Mouse (Mus musculus) lung, embryonic 14.5 days (tissue): ENCODE measurements around the gene Nalcn. TPM values are rescaled to one million over a fixed set of nuclear protein-coding genes. Genes with fewer than 3 reads are reported as not detected.

Experiments used
- ATAC-seq: fragments of 200-750 bp; cut with Nextera tagmentation; 2 replicates; pipeline ENCODE4 v1.8.0; 2017; ENCODE audit warnings: mild to moderate bottlenecking, moderate TSS enrichment, moderate library complexity; ENCODE audit not compliant: insufficient read depth
- DNase-seq: peaks from one replicate; pipeline ENCODE4 v3.0.0-alpha.2; 2015
- H3K27ac ChIP-seq: fragments of 300-500 bp; sonication (generic); 2 replicates; pipeline ENCODE4 v1.5.1; 2014; ENCODE audit warnings: low read depth, mild to moderate bottlenecking, moderate library complexity
- H3K27me3 ChIP-seq: fragments of 300-500 bp; sonication (generic); 2 replicates; pipeline ENCODE4 v1.6.1; 2014; ENCODE audit warnings: low read length, control low read depth; ENCODE audit not compliant: insufficient read depth
- H3K36me3 ChIP-seq: fragments of 300-500 bp; sonication (generic); 2 replicates; pipeline ENCODE4 v1.6.1; 2014; ENCODE audit warnings: control low read depth; ENCODE audit not compliant: insufficient read depth
- H3K4me1 ChIP-seq: fragments of 300-500 bp; sonication (generic); 2 replicates; pipeline ENCODE4 v1.6.1; 2014; ENCODE audit warnings: antibody characterized with exemption, control low read depth; ENCODE audit not compliant: insufficient read depth
- H3K4me2 ChIP-seq: fragments of 300-500 bp; sonication (generic); 2 replicates; pipeline ENCODE4 v1.6.1; 2014; ENCODE audit warnings: mild to moderate bottlenecking
- H3K4me3 ChIP-seq: fragments of 300-500 bp; sonication (generic); 2 replicates; pipeline ENCODE4 v1.5.1; 2014; ENCODE audit warnings: low read depth, low read length
- H3K9ac ChIP-seq: fragments of 300-500 bp; sonication (generic); 2 replicates; pipeline ENCODE4 v1.6.1; 2014
- H3K9me3 ChIP-seq: fragments of 300-500 bp; sonication (generic); 2 replicates; pipeline ENCODE4 v1.6.1; 2016; ENCODE audit warnings: low read depth, low read length, control low read depth
- CTCF ChIP-seq: IDR thresholded peaks from 2 replicates; pipeline ENCODE4 v1.5.1; 2016; ENCODE audit warnings: antibody characterized with exemption, low read depth
- WGBS: fragments of 180-500 bp; shearing (Covaris S2); extraction: QIAGEN DNeasy Blood & Tissue Kit; methylation state at CpG from one replicate; pipeline ENCODE4 v1.1.7; 2014; 5-methylcytosine and 5-hydroxymethylcytosine counted together
- polyA plus RNA-seq: library from polyadenylated mRNA; unstranded; fragments of >200 nt; fragmentation: Nextera tagmentation; extraction: Ambion mirVana; gene quantifications from 2 replicates; pipeline ENCODE4 v1.2.1, GENCODE M21; 2014

Gene Nalcn
- polyA plus RNA-seq, 1 experiment from 2014 or later, result 0.38 TPM

- no peaks in the 10 kb centered on the region for H3K9me3 ChIP-seq
- DNase-seq (no peak), ATAC-seq (no peak)
- no peaks in the 10 kb centered on the region for H3K27me3 ChIP-seq
- H3K36me3 ChIP-seq, result no peaks in the 10 kb centered on the region
- H3K9ac ChIP-seq, result no peak overlapping the region
- H3K27ac ChIP-seq, result no peak overlapping the region
- no peaks in the 10 kb centered on the region for H3K4me1 ChIP-seq
- H3K4me3 ChIP-seq, result no peak overlapping the region
- TF ChIP-seq CTCF, result no peak
- no peak overlapping the region for H3K4me2 ChIP-seq
Observed at GRCm38 (mm10) chr14:123296068-123296467, 330.9 kb downstream of the Nalcn start.

DNA sequence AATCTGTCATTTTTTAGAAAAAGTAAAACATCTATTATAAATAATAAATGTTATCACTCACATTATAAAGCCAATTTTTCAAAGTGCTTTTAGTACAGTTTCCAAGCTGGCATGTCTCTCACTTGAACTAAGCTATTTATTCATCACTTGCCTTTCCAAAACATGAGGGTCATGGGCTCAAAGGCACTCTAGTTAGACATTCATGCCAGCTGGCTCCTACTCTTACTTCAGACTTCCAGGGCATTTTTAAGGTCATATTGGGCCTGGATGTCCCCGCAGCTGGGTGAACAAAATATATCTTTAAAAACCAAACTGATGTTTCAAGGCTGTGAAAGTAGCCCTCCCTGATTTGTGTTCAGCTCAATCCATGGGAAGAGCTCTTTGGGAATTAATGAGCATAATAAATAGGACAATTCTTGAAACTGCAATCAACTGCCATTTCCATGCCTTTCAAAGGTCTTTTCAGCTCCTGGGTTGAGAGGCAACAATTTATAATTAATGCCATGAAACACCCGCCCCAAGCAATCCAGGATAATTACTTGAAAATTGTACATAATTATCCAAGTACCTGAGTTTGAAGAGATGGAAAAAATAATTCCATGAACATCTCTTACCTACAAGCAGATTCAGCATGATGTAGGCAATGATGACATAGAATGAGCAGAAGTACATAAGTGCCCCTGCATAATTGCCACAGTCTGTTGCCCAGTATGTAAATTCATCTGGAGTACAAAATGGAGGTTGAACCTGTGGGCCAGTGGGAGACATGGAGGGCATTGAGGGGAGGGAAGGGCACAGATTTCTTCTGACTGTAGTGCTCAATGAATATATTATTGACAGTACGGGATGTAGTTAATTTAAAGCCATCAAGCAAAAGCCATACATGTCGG, 335.6 kb downstream of the Nalcn start:
- Histone ChIP-seq H3K27me3 (no peaks in the 10 kb centered on the region), H3K9me3 (no peaks in the 10 kb centered on the region), H3K4me2 (no peak overlapping the region), H3K4me3 (no peak overlapping the region), H3K27ac (no peak overlapping the region), H3K9ac (no peak overlapping the region), H3K36me3 (no peaks in the 10 kb centered on the region), H3K4me1 (no peaks in the 10 kb centered on the region)
- no peak for TF ChIP-seq CTCF
- ATAC-seq (no peak), DNase-seq (no peak)
- WGBS, result 86% methylated on average over 4 of the region's 4 CpGs

GRCm38 (mm10) chr14:123282165-123282564, 344.8 kb downstream of the Nalcn start:
- H3K4me1 ChIP-seq, result no peaks in the 10 kb centered on the region
- TF ChIP-seq CTCF, result no peak
- no peak overlapping the region for H3K27ac ChIP-seq
- no peak overlapping the region for H3K9ac ChIP-seq
- no peak overlapping the region for H3K4me2 ChIP-seq
- no peak for ATAC-seq
- H3K27me3 ChIP-seq, result no peaks in the 10 kb centered on the region
- no peaks in the 10 kb centered on the region for H3K36me3 ChIP-seq
- H3K4me3 ChIP-seq, result no peak overlapping the region
- H3K9me3 ChIP-seq, result no peaks in the 10 kb centered on the region
- DNase-seq, result no peak

DNA sequence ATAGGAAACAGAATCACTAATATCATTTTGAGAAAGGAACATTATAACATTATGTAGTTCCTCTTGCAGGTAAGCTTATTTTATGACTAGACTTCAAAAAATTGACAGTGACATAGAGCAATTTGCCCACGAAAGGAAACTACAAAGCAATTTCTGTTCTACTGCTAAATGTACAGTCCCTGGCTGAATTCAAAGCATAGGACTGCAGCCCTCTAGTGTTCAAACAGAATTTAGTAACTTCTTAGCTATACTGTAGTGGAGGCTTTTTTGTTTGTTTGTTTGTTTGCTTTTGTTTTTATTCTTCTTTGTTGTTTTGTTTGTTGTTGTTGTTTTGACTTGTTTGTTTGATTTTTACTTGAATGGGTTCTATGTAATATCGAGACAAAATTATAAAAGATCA, 354.8 kb downstream of the Nalcn start:
- Histone ChIP-seq H3K9me3 (no peaks in the 10 kb centered on the region), H3K4me3 (no peak overlapping the region), H3K4me2 (no peak overlapping the region), H3K4me1 (no peaks in the 10 kb centered on the region), H3K27ac (no peak overlapping the region), H3K27me3 (no peaks in the 10 kb centered on the region), H3K9ac (no peak overlapping the region), H3K36me3 (no peaks in the 10 kb centered on the region)
- WGBS, result 70% methylated on average over 2 of the region's 2 CpGs
- TF ChIP-seq CTCF, result no peak
- ATAC-seq (no peak), DNase-seq (peak; percentile 42)

DNA sequence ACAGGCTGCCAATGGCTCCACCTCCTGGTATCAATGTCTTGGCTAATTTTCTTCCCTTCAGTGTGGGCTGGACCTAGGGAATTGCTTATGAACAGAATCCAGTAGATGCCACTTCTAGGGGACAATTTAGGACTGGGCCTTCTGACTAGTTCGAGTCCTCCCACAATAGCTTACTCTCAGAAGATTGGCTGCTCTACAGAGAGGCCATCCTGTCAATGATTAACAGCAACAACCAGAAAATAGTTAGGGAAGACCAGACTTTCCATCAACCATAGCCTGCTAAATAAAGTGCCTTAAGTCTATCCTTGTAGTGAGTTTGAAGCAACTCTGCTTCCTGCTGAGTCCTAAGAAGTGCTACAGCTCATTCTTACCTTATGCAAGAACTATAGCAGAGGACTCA, 386.2 kb downstream of the Nalcn start:
- no peak for ATAC-seq
- H3K4me2 ChIP-seq, result no peak overlapping the region
- H3K4me3 ChIP-seq, result no peak overlapping the region
- H3K36me3 ChIP-seq, result no peaks in the 10 kb centered on the region
- WGBS, result 42% methylated on average over 1 of the region's 1 CpGs
- no peaks in the 10 kb centered on the region for H3K9me3 ChIP-seq
- no peak overlapping the region for H3K27ac ChIP-seq
- H3K4me1 ChIP-seq, result no peaks in the 10 kb centered on the region
- H3K27me3 ChIP-seq, result no peaks in the 10 kb centered on the region
- DNase-seq, result no peak
- TF ChIP-seq CTCF, result no peak
- no peak overlapping the region for H3K9ac ChIP-seq

DNA sequence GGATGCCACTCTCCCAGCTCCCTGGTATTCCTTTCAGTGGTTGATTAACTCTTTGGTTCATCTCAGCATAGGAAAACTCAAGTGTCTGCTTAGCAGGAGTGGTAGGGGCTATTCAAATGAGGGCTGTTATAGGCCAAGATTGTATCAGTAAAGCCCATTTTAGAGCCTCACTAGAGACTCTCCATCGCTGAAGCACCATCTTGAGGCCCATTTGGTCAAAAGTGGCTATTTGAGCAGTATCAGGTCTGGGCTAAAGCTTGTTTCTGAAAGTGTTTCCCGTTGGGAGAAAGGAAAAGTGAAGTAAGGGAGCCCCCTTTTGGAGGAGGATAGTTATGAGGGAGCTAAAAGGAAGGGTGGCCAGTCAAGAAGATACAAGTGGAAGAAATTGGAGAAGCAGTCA, 387.0 kb downstream of the Nalcn start:
- no peak for ATAC-seq

GRCm38 (mm10) chr14:123237002-123237401, 389.9 kb downstream of the Nalcn start:
- no peaks in the 10 kb centered on the region for H3K4me1 ChIP-seq
- no peaks in the 10 kb centered on the region for H3K36me3 ChIP-seq
- no peak for TF ChIP-seq CTCF
- 56% methylated on average over 2 of the region's 2 CpGs for WGBS
- no peak overlapping the region for H3K9ac ChIP-seq
- DNase-seq (no peak), ATAC-seq (no peak)
- H3K27me3 ChIP-seq, result no peaks in the 10 kb centered on the region
- no peak overlapping the region for H3K4me3 ChIP-seq
- H3K27ac ChIP-seq, result no peak overlapping the region
- H3K9me3 ChIP-seq, result no peaks in the 10 kb centered on the region
- no peak overlapping the region for H3K4me2 ChIP-seq

More for the DNA sequence above, 387.0 kb downstream of the Nalcn start:
- peak; percentile 69 for DNase-seq
- Histone ChIP-seq H3K9ac (no peak overlapping the region), H3K4me3 (no peak overlapping the region), H3K4me1 (no peaks in the 10 kb centered on the region), H3K27me3 (no peaks in the 10 kb centered on the region), H3K36me3 (no peaks in the 10 kb centered on the region), H3K27ac (no peak overlapping the region), H3K4me2 (no peak overlapping the region), H3K9me3 (no peaks in the 10 kb centered on the region)
- peak; percentile 59 for TF ChIP-seq CTCF
- WGBS, result 10% methylated on average over 2 of the region's 2 CpGs
